Mouse (Mus musculus) forebrain, embryonic 10.5 days (tissue): ENCODE measurements around the gene Fosl2. TPM values are rescaled to one million over a fixed set of nuclear protein-coding genes. Genes with fewer than 3 reads are reported as not detected.
A peak's percentile ranks its signal among the peaks of the same experiment; 100 is the strongest.
"Not testable (repeated sequence)": the region's sequence is repeated elsewhere in the genome, so short reads cannot be mapped to it uniquely, and the experiment has no call there.

Experiments used
- DNase-seq: peaks from one replicate; pipeline ENCODE4 v3.0.0-alpha.2; 2017; ENCODE audit warnings: low spot score; ENCODE audit errors: extremely low spot score
- H3K27ac ChIP-seq: fragments of 300-500 bp; sonication (generic); 2 replicates; pipeline ENCODE4 v1.5.1; 2016; ENCODE audit warnings: mild to moderate bottlenecking
- H3K27me3 ChIP-seq: fragments of 300-500 bp; sonication (generic); 2 replicates; pipeline ENCODE4 v1.6.1; 2016; ENCODE audit warnings: mild to moderate bottlenecking; ENCODE audit not compliant: poor library complexity, severe bottlenecking
- H3K36me3 ChIP-seq: fragments of 300-500 bp; sonication (generic); replicated peaks from 2 replicates; pipeline ENCODE4 v1.6.1; 2016; ENCODE audit warnings: mild to moderate bottlenecking, moderate library complexity
- H3K4me1 ChIP-seq: fragments of 300-500 bp; sonication (generic); 2 replicates; pipeline ENCODE4 v1.6.1; 2016
- H3K4me3 ChIP-seq: fragments of 300-500 bp; sonication (generic); 2 replicates; pipeline ENCODE4 v1.5.1; 2016; ENCODE audit warnings: mild to moderate bottlenecking, moderate library complexity
- H3K9me3 ChIP-seq: fragments of 300-500 bp; sonication (generic); 2 replicates; pipeline ENCODE4 v1.6.1; 2016; ENCODE audit warnings: mild to moderate bottlenecking, moderate library complexity
- WGBS: fragments of 180-500 bp; shearing (Covaris S2); methylation state at CpG from one replicate; pipeline ENCODE4 v1.1.7; 2016; 5-methylcytosine and 5-hydroxymethylcytosine counted together
- polyA plus RNA-seq: library from polyadenylated mRNA; unstranded; fragments of >200 nt; fragmentation: Nextera tagmentation; extraction: Ambion mirVana; gene quantifications from 2 replicates; pipeline ENCODE4 v1.2.1, GENCODE M21; 2016

The Fosl2 gene
- polyA plus RNA-seq, 1 experiment from 2014 or later, result 0.32 TPM

DNA sequence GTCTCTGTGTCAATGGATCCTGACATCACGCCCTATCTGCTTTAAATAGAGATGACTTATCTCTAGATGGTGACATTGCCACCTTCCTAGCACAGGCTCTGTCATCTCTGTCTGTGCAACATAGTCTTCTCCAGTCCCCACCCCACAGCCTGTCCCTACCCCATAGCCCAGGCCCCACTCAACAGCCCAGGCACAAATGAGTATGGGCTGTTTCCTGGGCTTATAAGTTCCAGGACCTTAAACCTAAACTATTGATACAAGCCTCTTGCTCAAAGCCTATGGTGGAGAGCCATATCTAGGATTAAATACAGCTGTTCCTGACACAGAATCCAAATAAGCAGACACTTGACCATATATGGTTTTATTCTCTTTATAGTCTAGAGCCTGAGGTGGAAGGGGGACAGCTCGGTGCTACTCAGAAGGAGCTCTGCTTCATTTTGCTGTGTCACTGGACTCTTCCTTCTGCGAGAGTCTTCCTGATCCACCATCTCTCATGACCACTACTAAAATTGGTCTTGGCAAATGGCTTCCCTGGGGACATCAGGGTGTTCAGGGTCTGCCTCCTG lies 28.0 kb downstream of the Fosl2 start:
- Histone ChIP-seq H3K4me3 (no peak overlapping the region), H3K36me3 (no peaks in the 10 kb centered on the region), H3K9me3 (no peaks in the 10 kb centered on the region), H3K27me3 (no peaks in the 10 kb centered on the region), H3K27ac (no peak overlapping the region), H3K4me1 (no peaks in the 10 kb centered on the region)
- 95% methylated on average over 3 of the region's 3 CpGs for WGBS
- no peak for DNase-seq

DNA sequence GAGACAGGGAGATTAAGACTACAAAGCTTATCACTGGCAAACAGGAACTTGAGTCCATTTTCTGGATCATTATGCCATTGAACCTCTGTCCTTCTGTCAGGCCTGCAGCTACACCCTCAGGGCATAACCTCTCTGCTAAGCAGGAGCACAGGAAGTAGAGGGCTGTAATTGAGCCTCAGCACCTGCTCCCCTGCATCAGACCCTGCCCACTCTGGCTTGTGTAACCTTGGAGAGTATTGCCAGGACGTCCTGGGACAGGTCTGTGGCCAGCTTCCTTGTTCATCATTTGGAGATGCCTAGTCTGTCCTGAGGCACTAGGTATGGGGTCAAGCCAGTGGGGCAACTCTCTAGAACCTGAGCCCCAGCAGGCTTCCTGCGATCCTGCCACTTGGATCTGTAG lies 36.6 kb downstream of the Fosl2 start:
- Histone ChIP-seq H3K36me3 (no peaks in the 10 kb centered on the region), H3K4me1 (peaks cover 12% of the 10 kb centered on the region), H3K27ac (no peak overlapping the region), H3K9me3 (no peaks in the 10 kb centered on the region), H3K4me3 (no peak overlapping the region), H3K27me3 (no peaks in the 10 kb centered on the region)
- DNase-seq, result no peak
- WGBS, result 83% methylated on average over 2 of the region's 2 CpGs

DNA sequence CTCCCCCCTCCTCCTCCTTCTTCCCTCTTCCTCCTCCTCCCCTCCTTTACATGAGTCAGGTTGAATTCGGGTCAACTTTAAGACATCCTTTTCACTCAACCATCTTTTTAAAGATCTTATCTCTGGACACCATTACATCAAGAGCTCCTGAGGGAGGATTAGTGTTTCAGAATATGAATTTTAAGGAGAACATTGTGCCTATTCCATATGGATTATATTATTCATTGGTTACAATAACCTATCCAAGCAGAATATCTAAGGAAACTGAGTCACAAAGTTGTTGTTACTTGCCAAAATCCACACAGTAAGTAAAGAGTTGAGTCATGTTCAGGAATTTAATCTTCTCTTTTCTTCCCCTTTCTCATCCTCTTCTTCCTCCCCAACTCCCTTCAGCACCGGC lies 41.2 kb downstream of the Fosl2 start:
- DNase-seq, result no peak

DNA sequence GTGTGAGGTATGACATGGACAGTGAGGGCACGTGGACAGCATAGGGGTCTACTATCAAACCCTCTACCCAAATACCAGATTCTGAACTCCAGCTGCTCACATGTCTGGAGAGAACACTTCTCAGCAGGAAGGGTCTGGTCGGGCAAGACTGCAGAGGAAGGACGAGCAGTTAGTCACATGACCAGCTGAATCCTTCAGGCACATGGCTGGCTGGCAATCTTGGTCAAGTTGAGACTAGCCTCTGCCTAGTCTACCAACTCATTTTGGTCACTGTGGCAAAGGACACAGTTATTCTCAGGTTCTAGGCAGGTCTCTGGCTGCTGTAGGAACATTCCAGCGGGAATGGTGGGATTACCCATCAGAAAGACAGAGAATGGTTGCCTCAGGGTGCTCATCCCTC lies 42.1 kb downstream of the Fosl2 start:
- Histone ChIP-seq H3K4me3 (no peak overlapping the region), H3K27ac (no peak overlapping the region), H3K9me3 (no peaks in the 10 kb centered on the region), H3K4me1 (peaks cover 7% of the 10 kb centered on the region), H3K27me3 (no peaks in the 10 kb centered on the region), H3K36me3 (no peaks in the 10 kb centered on the region)
- DNase-seq, result no peak
- 75% methylated on average over 4 of the region's 4 CpGs for WGBS

More for the DNA sequence above, 41.2 kb downstream of the Fosl2 start:
- Histone ChIP-seq H3K27ac (no peak overlapping the region), H3K36me3 (no peaks in the 10 kb centered on the region), H3K4me3 (no peak overlapping the region), H3K27me3 (no peaks in the 10 kb centered on the region), H3K4me1 (peaks cover 8% of the 10 kb centered on the region), H3K9me3 (no peaks in the 10 kb centered on the region)
- WGBS, result 72% methylated on average over 2 of the region's 2 CpGs

DNA sequence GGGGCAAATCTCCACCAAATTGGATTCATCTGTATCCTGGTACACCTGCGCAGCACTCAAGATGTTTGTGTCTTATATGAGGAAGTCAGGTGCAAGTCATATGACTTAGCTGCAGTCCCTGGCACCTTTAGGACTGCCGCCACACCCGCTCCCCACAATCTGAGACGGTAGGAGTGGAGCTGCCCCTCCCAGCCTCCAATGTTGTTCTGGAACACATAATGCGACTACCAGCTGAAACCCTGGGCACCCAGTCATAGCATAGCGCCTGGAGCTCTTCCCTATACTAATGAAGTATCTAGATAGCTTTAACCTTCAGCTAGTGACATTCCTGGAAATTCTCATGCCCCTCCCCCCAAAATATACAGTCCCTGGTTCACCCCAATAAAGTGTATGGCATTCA lies 43.1 kb downstream of the Fosl2 start:
- H3K9me3 ChIP-seq, H3K27me3 ChIP-seq, DNase-seq, H3K4me3 ChIP-seq, H3K36me3 ChIP-seq, H3K27ac ChIP-seq: not testable (repeated sequence)
- peaks cover 11% of the 10 kb centered on the region for H3K4me1 ChIP-seq
- WGBS, result 81% methylated on average over 5 of the region's 6 CpGs

DNA sequence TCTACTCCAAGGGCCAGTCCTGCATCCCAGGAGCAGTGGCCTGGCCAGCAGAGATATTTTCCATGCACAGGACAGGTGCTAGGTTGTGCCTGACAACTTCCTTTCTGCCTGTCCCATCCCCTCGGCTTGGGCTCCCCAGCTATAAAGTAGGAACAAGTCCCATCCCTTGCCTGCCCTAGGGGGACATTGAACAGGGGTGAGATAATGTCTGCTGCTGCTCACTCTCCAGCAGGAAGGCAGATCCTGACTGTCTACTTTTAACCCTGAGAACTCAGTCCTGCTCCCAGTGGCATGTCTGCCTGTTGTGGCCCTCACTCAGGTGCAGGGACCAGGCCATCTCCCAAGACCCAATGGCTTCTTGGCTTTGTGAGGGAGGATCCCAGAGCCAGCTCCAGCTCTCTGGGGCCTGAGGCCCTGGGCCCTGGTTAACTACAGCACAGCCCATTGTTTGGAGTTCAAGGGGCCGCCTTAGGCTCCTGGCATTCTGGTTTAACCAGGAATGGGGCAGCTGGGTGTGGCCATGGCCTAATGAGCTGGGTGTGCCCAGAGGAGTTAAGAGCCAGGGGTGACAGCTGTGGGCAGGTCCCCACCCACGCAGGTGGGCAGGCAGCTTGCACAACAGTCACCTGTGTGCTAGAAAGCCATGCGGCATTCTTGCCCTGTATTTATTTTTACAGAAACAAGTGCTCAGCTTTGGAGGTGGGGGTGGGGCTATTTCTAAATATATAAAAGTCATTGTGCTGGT lies 47.5 kb downstream of the Fosl2 start:
- no peaks in the 10 kb centered on the region for H3K9me3 ChIP-seq
- 77% methylated on average over 4 of the region's 4 CpGs for WGBS
- H3K27ac ChIP-seq, result no peak overlapping the region
- no peaks in the 10 kb centered on the region for H3K27me3 ChIP-seq
- no peak for DNase-seq
- H3K36me3 ChIP-seq, result no peaks in the 10 kb centered on the region
- H3K4me1 ChIP-seq, result peaks cover 11% of the 10 kb centered on the region
- no peak overlapping the region for H3K4me3 ChIP-seq

DNA sequence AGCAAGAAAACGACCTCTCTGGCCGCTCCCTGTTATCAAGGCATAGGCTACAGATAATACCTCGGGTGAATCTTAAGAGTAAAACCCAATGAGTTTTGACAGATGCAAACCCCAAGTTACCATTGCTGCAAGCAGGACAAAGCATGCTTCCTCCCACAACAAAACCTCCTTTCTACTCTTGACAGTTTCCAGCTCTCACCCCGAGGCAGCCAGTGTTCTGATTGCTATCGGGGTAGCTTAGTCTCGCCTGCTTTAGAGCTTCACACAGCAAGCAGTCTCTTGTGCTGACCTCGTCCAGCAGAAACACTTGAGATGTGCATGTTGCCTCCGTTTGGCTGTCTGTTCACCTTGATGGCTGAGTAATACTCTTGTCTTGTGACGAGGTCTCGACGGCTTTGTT lies 52.1 kb downstream of the Fosl2 start:
- WGBS, result 53% methylated on average over 11 of the region's 11 CpGs
- no peak for DNase-seq

DNA sequence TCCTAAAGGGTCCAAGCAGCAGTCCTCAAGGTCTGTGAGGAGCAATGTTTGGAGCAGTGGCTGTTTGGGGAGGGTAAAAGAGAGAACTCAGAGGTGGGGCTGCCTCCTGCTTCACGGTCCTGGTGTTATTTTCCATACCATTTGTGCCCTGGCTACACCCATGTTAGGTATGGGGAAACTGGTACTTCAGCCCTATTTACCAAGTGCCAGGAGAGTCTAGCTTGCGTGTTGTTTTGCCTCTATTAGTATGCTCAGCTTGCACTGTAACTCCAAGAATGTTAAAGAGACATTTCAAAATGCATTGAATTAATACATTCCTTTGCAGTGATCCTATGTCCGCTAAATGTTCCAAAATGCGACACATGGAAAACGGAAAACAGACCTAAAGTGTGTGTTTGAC lies 55.7 kb downstream of the Fosl2 start:
- no peak for DNase-seq
- Histone ChIP-seq H3K27me3 (no peaks in the 10 kb centered on the region), H3K4me1 (peaks cover 7% of the 10 kb centered on the region; the same call in 1 of the 2 replicates), H3K9me3 (no peaks in the 10 kb centered on the region), H3K4me3 (no peak overlapping the region), H3K36me3 (no peaks in the 10 kb centered on the region), H3K27ac (no peak overlapping the region)
- WGBS, result 87% methylated on average over 5 of the region's 5 CpGs

More for the DNA sequence above, 52.1 kb downstream of the Fosl2 start:
- Histone ChIP-seq H3K36me3 (no peaks in the 10 kb centered on the region), H3K4me3 (no peak overlapping the region), H3K27me3 (no peaks in the 10 kb centered on the region), H3K27ac (no peak overlapping the region), H3K4me1 (peaks cover 4% of the 10 kb centered on the region; the same call in 1 of the 2 replicates), H3K9me3 (no peaks in the 10 kb centered on the region)

DNA sequence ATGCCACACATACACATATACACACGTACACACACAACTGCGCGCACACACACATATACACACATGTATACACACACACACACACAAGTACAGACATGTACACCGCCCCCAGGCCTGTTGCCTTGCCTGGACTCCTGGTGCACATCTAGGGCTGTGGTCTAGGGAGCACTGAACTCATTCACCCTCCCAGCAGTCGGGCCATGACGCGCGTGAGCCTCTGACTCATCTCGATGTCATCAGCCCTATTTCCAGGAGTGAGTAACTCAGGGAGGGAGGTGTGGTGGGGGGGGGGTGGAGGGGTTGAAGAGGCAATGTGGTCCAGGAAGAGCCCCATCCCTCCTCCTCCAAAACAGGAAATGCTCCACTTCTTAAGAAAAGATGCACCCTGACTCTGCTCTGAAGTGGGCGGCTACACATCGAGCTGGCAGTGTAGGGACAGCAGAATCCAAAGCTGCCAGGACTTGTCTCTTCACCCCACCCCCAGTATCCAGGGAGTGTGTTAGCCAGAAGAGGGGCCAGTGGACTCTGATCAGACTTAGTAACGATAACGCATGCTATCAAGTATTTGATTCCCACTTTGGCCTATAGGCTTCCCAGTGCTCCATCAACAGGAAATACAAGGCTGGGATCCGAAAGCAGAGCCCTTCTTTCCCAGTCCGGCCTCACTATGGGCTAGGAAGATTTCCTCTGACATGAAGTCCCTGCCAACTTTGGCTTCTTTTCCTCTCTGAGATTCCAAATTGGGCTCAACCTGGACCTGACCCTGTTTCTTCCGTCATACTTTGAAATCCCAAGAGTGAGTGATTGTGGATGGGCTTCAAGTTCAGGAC lies 56.6 kb downstream of the Fosl2 start:
- no peak overlapping the region for H3K4me3 ChIP-seq
- no peaks in the 10 kb centered on the region for H3K27me3 ChIP-seq
- peaks cover 7% of the 10 kb centered on the region; the same call in 1 of the 2 replicates for H3K4me1 ChIP-seq
- no peaks in the 10 kb centered on the region for H3K9me3 ChIP-seq
- 90% methylated on average over 16 of the region's 16 CpGs for WGBS
- H3K27ac ChIP-seq, result no peak overlapping the region
- no peak for DNase-seq
- no peaks in the 10 kb centered on the region for H3K36me3 ChIP-seq

DNA sequence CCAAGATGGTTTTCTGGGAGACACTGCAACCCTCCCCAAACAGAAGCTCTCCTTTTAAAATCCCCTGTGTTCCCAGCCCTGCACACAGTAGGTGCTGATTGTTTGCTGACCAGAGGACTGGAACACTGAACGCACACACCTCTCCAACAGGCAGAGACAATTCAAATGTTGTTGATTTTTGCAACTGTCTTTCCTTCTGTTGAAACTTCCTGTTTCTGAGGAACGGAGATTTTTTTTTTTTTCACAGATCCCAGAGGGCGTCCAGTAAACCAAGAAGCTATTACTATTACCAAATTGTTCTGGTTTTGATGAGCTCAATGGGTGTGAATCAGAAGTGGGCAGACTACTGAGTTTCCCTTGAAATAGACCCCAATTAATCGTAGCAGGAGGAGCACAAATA lies 58.6 kb downstream of the Fosl2 start:
- H3K4me3 ChIP-seq, result no peak overlapping the region
- no peaks in the 10 kb centered on the region for H3K27me3 ChIP-seq
- H3K36me3 ChIP-seq, result no peaks in the 10 kb centered on the region
- peaks cover 7% of the 10 kb centered on the region; the same call in 1 of the 2 replicates for H3K4me1 ChIP-seq
- no peak for DNase-seq
- WGBS, result 84% methylated on average over 4 of the region's 4 CpGs
- no peak overlapping the region for H3K27ac ChIP-seq
- no peaks in the 10 kb centered on the region for H3K9me3 ChIP-seq

DNA sequence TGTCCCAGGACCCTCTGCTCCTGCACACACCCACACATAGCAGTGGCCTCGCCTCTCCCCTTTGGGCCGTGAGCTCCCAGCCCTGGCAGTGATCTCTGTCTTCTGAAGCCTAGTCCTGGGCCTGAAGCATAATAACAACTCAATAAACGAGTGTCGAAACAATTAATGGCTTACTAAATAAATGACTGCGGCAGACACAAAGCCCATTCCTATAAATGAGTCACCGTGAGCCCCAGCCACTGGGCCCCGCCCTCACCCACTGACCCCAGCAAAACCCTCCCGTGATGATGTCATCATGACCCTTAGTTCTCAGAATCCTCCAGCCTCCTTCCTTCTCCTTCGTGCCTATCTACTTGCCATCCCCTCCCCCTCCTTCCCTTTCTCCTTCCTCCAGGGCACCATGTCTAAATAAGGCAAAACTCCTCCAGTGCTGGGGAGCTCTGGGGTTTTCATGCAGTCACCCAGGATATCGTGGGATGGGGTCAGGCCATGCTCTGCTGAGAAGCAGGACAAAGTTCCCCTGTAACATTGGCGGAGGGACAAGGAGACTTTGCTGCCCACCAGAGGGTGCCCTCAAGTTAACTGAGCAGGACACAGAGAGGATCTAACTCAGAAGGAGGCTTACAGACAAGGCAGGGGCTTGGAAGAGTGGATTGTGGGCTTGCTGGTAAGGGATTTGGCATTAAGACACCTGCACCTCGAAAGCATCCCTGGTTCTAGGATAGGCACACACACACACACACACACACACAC lies 60.4 kb downstream of the Fosl2 start:
- H3K27me3 ChIP-seq, result no peaks in the 10 kb centered on the region
- WGBS, result 72% methylated on average over 12 of the region's 12 CpGs
- H3K27ac ChIP-seq, result no peak overlapping the region
- no peak for DNase-seq
- peaks cover 7% of the 10 kb centered on the region; the same call in 1 of the 2 replicates for H3K4me1 ChIP-seq
- no peaks in the 10 kb centered on the region for H3K9me3 ChIP-seq
- H3K4me3 ChIP-seq, result no peak overlapping the region
- no peaks in the 10 kb centered on the region for H3K36me3 ChIP-seq

DNA sequence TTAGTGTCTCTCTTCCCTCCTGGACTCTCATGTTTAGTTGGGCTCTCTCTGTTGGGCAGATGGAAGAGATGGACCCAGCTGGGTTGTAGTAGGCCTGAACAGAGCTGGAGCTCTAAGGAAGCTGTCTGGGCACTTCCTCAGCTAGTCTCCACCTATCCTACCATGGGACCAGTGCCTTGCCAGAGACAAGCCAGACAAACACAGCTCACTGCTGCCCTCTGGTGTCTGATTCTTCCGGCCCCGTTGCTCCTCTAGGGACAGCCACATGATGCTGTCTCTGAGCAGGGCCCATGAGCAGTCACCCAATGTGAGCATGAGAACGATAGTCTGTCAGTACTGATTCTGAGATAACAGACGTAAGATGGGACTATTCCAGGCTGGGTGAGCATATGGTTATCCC lies 62.1 kb downstream of the Fosl2 start:
- WGBS, result 16% methylated on average over 4 of the region's 4 CpGs
- no peaks in the 10 kb centered on the region for H3K9me3 ChIP-seq
- no peak overlapping the region for H3K27ac ChIP-seq
- H3K36me3 ChIP-seq, result no peaks in the 10 kb centered on the region
- H3K27me3 ChIP-seq, result no peaks in the 10 kb centered on the region
- DNase-seq, result peak; percentile 85
- H3K4me1 ChIP-seq, result peaks cover 7% of the 10 kb centered on the region; the same call in 1 of the 2 replicates
- H3K4me3 ChIP-seq, result no peak overlapping the region
